Mouse (Mus musculus) liver, embryonic 13.5 days (tissue): Measurements from ENCODE around the gene Iqschfp. TPM values are rescaled to one million over a fixed set of nuclear protein-coding genes. Genes with fewer than 3 reads are reported as not detected.

Experiments
- ATAC-seq: fragments of 200-750 bp; cut with Nextera tagmentation; 2 replicates; pipeline ENCODE4 v1.8.0; 2017; ENCODE audit warnings: low read depth, mild to moderate bottlenecking, moderate number of reproducible peaks, moderate library complexity
- DNase-seq: peaks from one replicate; pipeline ENCODE4 v3.0.0; 2022
- H3K27ac ChIP-seq: fragments of 300-500 bp; sonication (generic); 2 replicates; pipeline ENCODE4 v1.5.1; 2015; ENCODE audit warnings: moderate library complexity, mild to moderate bottlenecking, inconsistent platforms
- H3K27me3 ChIP-seq: fragments of 300-500 bp; sonication (generic); 2 replicates; pipeline ENCODE4 v1.6.1; 2015; ENCODE audit warnings: mild to moderate bottlenecking, inconsistent platforms
- H3K36me3 ChIP-seq: fragments of 300-500 bp; sonication (generic); 2 replicates; pipeline ENCODE4 v1.6.1; 2015; ENCODE audit warnings: mild to moderate bottlenecking, inconsistent platforms
- H3K4me1 ChIP-seq: fragments of 300-500 bp; sonication (generic); replicated peaks from 2 replicates; pipeline ENCODE4 v1.6.1; 2015; ENCODE audit warnings: inconsistent platforms
- H3K4me2 ChIP-seq: fragments of 300-500 bp; sonication (generic); 2 replicates; pipeline ENCODE4 v1.6.1; 2015; ENCODE audit warnings: inconsistent platforms, mild to moderate bottlenecking, moderate library complexity
- H3K4me3 ChIP-seq: fragments of 300-500 bp; sonication (generic); replicated peaks from 2 replicates; pipeline ENCODE4 v1.5.1; 2015; ENCODE audit warnings: mild to moderate bottlenecking, inconsistent platforms
- H3K9ac ChIP-seq: fragments of 300-500 bp; sonication (generic); 2 replicates; pipeline ENCODE4 v1.6.1; 2015; ENCODE audit warnings: mild to moderate bottlenecking, inconsistent platforms
- H3K9me3 ChIP-seq: fragments of 300-500 bp; sonication (generic); replicated peaks from 2 replicates; pipeline ENCODE4 v1.6.1; 2016; ENCODE audit warnings: inconsistent platforms
- WGBS: fragments of 180-500 bp; shearing (Covaris S2); methylation state at CpG from one replicate; pipeline ENCODE4 v1.1.7; 2015; ENCODE audit not compliant: insufficient replicate concordance; 5-methylcytosine and 5-hydroxymethylcytosine counted together
- polyA plus RNA-seq: library from polyadenylated mRNA; unstranded; fragments of >200 nt; fragmentation: Nextera tagmentation; extraction: Ambion mirVana; gene quantifications from 2 replicates; pipeline ENCODE4 v1.2.1, GENCODE M21; 2015

The Iqschfp gene
- polyA plus RNA-seq, 1 experiment from 2014 or later: not detected

DNA sequence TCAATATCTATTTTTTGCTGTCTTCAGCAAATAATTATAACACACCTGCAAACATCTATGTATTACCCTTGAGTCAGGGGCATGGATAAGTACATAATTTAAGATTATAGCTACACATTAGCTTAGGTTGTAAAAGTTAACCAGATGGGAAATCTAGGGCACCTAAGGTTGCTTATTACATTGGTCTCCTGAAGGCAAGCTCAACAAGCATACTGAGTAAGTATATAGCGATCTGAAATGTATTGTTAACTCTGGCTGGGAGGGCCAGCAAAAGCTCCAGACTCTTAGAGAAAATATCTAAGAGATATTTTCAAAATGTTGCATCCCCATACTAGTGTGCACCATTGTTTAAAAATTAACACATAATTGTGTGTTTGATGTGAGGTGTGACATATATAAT lies 775.8 kb downstream of the Iqschfp start:
- DNase-seq: no peak
- Histone ChIP-seq H3K9me3 (no peaks in the 10 kb centered on the region), H3K4me3 (no peak overlapping the region), H3K27ac (no peak overlapping the region), H3K36me3 (no peaks in the 10 kb centered on the region), H3K4me2 (no peak overlapping the region), H3K9ac (no peak overlapping the region), H3K4me1 (no peaks in the 10 kb centered on the region), H3K27me3 (no peaks in the 10 kb centered on the region)
- WGBS: 76% methylated on average over 1 of the region's 1 CpGs
- ATAC-seq: no peak

DNA sequence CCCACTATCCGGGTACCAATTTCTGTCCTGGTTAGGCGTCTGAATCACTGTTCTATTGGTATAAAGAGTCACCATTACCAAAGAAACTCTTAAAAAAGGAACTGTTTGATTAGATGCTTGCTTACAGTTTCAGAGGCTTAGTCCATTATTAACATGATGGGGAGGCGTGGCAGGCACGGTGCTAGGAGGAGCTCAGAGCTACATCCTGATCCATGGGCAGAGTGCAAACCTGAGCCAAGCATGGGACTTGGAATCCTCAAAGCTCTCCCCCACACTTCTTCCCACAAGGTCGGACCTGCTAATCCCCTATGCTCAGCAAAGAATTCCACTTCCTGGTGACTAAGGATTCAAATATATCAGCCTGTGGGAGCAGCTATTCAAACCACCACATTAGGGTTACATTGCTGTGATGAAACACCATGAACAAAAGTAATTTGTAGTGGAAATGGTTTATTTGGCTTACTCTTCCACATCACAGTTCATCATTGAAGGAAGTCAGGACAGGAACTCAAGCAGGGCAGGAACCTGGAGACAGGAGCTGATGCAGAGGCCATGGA lies 777.5 kb downstream of the Iqschfp start:
- Histone ChIP-seq H3K27ac (no peak overlapping the region), H3K4me2 (no peak overlapping the region), H3K36me3 (no peaks in the 10 kb centered on the region), H3K4me1 (no peaks in the 10 kb centered on the region), H3K9ac (no peak overlapping the region), H3K4me3 (no peak overlapping the region), H3K9me3 (no peaks in the 10 kb centered on the region), H3K27me3 (no peaks in the 10 kb centered on the region)
- DNase-seq (no peak), ATAC-seq (no peak)
- WGBS: 53% methylated on average over 5 of the region's 5 CpGs

DNA sequence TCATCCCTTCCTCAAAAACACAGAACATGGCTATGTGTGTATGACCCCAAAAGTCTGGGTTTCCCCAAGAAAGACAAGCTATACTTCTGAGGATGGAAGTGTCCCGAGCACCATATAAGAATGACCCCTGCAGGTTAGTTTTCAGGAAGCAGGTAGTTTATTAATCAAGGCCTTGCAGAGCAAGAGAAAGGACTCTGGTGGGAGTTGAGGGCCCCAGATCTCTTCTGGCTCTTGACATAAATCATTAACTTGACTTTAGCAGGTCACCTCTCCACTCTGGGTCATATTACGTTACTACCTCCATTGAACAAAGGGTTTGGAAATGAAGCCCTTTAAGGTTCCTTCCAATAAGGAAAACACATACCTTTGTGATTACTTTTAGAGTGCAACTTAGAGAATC lies 782.7 kb downstream of the Iqschfp start:
- WGBS: 62% methylated on average over 2 of the region's 2 CpGs
- DNase-seq: no peak
- H3K9ac ChIP-seq: no peak overlapping the region
- H3K4me2 ChIP-seq: no peak overlapping the region
- no peaks in the 10 kb centered on the region for H3K9me3 ChIP-seq
- H3K4me3 ChIP-seq: no peak overlapping the region
- H3K4me1 ChIP-seq: peaks cover 20% of the 10 kb centered on the region
- H3K27ac ChIP-seq: no peak overlapping the region
- H3K36me3 ChIP-seq: no peaks in the 10 kb centered on the region
- no peaks in the 10 kb centered on the region for H3K27me3 ChIP-seq
- no peak for ATAC-seq

DNA sequence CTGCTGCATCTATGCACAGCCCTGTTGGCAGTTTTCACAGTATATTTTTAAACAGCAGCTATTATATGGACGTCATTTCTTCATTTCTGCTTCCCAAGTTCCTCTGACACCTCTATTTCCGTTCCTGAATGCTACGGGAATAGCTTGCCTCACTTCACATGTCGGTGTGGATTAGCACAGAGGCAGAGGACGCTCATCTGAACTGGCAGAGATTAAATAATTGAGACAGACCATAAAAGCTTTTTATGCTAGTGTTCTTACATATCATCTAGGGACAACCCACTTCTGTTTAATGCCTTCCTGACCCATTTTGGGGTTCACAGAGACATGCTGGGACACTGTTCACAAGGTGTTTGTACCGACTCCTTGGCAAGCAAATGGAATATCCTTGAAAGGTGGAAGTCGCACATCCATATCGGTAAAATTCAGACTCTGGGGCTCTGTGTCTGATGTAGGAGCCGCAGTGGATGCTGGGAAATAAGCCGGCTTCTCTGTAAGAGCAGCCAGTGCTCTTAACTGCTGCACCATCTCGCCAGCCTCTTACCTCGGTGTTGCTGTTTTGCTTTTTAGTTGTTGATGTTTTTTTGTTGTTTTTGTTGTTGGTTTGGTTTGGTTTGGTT lies 783.3 kb downstream of the Iqschfp start:
- Histone ChIP-seq H3K4me3 (no peak overlapping the region), H3K36me3 (no peaks in the 10 kb centered on the region), H3K27me3 (no peaks in the 10 kb centered on the region), H3K27ac (no peak overlapping the region), H3K9me3 (no peaks in the 10 kb centered on the region), H3K4me1 (peaks cover 20% of the 10 kb centered on the region), H3K4me2 (no peak overlapping the region), H3K9ac (no peak overlapping the region)
- DNase-seq (no peak), ATAC-seq (no peak)
- WGBS: 76% methylated on average over 12 of the region's 12 CpGs

Other genes with a start within 250 kb of the Iqschfp start
- gene Iqcj, start within 50 bp of the Iqschfp start, polyA plus RNA-seq: not detected in 2 replicates
- 2.9 and 3.0 TPM in 2 replicates for gene Schip1, start 172.6 kb downstream of the Iqschfp start, polyA plus RNA-seq